Mouse (Mus musculus) right cerebral cortex, postnatal 10 days (tissue): Measurements from ENCODE around the gene Rad54l.
A peak's percentile ranks its signal among the peaks of the same experiment; 100 is the strongest.

Experiments used
- DNase-seq, 2 experiments: peaks; one replicate each; pipeline ENCODE4 v3.0.0; 2021; ENCODE audit warnings: low spot score in 2 of 2

The Rad54l gene

DNA sequence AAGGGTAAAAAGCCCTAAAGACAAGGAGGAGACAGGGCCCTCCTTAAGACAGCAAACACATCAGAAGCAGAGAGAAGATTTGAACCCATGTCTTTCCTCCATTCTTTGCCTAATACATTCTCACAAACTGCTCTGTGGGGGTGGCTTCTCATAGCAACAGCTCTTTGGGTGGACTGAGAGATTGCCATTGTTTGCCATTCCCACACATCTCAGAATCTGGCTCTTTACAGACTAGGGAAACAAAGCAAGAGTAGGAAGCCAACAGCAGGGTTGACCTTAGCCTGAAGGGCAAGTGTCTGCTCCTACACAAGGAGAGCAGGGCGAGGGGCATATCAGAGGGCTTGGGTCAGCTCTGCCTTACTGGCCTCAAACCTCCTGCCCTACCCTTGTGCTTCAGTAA lies 18.2 kb upstream of the Rad54l start:
- DNase-seq, result no peak

DNA sequence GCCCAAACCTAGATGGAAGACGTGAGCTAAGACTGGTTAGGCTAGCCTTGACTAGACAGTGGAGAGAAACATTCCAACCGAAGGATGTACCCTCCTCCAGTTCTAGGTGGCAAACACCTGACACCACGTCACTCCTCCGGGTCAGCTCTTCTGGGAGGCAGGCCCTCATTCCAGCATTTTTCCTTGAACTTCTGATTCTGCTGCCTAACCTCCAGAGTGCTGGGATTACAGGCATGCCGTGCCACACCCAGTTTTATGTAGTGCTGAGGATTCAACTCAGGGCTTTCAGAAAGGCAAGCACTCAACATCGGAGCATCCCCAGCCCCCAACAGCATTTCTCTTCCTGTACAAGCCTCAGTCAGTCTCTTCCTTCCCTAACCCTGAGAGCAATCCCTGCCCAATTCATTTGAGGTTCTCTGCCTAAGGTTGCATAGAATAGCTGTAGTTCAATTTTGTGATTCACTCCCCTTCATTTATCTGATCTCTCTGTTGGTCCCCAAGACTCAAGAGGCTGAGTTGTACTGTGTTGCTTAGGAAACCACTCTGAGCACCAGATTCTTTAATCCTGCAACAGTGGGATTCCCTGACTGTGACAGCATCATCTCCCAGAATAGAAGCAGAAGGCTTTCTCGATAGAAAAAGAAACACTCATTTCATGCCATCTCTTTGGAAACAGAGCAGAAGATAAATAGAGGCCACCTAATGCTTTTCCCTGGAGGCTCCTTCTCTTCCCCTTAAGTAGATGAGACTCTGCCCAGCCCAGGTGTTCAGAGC lies 17.5 kb upstream of the Rad54l start:
- DNase-seq, result peak in 1 of 2 experiments; percentile 59

DNA sequence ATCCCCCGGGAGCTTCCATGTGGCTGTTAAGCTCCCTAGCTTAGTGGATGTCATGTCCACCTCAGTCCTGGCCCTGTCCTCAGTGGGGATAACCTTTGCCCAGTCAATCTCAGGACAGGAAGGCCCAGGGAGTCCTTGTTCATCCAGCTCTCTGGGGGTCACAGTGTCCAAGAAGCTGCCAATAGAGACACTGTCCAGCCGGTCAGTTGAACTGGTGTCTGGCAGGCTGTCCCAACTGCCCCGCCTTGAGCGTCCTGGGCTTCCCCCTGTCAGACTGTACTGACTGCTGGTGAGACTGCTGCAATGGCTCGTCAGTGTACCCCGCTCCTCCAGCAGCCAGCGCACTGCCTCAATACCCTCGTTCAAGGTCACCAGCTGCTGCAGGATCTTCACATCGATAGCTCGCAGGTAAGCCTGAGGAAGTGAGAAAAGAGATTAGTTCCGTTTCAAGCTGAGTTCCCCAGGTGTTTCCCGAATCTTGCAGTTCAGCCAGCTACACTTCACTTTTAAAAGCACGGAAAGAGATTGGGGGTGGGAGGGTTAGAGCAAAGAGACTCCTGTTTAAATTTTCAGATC lies 14.0 kb upstream of the Rad54l start:
- no peak for DNase-seq

DNA sequence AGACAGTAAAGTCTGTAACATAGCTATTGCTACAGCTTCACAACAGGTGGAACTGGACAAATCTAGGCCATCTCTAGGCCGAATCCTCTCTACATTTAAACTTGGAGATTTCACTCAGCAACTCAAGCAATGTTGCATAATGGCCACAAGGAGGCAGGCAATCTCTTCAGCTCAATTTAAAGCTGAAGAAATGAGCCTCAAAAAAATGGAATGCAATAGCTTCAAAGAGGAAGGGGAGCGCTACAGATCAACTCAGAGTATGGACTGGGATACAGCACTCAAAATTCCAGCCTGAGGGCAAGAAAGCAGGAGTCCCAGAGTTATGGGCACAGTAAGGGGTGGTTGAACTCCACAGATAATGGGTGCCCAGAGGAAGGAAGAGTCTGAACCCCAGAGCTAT lies 11.5 kb upstream of the Rad54l start:
- DNase-seq, result no peak

DNA sequence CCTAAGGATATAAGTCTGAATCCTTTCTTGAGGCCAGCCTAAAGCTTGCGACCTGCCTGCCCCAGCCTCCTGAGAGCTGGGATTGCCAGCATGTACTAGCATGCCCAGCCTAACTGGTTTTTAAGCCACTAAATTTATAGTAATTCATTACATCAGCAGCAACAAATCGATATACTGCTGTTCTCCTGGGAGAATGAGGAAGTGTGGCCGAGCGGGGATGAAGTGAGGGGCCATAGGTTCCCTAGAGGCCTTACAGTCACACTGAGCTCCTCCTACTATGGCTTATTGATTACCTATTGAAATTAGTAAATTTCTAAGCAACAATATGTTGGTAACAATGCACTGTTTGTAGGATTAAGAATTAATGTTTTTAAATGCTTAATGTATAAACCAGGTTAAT lies 9.6 kb upstream of the Rad54l start:
- no peak for DNase-seq

DNA sequence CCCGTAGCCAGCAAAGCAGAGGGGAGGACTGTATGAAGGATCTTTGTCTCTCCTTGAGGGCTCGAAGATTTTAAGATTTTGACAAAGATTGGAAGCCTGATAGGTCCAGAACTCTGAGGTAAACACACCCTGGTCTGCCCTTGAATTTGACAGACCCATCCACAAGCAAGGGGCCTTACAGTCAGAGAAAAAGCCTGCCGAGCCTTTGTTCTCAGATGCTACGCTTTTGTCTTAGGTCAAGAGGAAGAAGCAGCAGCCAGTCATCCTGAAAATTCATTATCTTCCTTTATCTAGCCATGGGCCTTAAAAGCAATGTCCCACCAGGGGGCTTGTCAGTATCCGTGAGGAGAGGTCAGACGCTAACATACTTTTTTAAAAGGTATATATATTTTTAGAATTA lies 4.5 kb upstream of the Rad54l start:
- no peak for DNase-seq

DNA sequence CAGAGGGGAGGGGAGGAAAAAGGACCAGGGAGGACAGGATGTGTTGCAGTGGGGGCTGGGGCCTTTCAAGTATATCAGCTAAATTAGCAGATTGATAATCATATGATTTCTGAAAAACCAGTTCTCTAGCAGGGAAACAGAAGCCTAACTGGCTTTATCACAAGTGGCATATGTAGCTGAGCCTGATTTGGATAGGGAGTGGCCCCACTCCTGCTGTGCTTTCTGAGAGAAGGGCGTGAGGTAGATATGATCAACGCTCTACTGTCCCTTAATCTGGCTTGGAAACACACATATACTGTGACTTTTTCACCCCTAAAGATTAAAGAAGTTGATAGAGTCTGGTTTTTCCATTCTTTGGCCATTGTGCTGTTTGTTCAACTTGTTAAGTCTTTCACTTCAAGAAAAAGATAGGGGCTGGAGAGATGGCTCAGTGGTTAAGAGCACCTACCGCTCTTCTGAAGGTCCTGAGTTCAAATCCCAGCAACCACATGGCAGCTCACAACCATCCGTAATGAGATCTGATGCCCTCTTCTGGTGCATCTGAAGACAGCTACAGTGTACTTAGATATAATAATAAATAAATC lies 2.4 kb upstream of the Rad54l start:
- no peak for DNase-seq

DNA sequence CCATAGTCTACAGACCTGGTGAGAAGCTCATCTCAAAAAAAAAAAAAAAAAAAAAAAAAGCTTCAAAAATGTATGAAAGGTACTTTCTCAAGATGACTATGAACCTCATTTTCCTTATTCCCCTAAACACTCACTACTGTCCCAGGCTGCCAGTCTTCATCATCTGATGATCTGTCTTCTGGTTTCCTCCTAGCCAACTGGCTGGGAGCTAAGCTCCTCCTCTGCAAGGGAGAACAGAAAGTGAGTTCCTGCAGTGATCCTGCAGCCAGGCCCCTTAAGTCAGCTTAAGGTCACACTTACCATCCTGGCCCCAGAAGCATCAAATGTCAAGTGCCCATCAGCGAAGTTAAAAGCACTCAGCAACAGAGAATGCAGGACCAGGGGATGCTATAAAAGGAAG lies 728 bp downstream of the Rad54l start:
- DNase-seq, result no peak

DNA sequence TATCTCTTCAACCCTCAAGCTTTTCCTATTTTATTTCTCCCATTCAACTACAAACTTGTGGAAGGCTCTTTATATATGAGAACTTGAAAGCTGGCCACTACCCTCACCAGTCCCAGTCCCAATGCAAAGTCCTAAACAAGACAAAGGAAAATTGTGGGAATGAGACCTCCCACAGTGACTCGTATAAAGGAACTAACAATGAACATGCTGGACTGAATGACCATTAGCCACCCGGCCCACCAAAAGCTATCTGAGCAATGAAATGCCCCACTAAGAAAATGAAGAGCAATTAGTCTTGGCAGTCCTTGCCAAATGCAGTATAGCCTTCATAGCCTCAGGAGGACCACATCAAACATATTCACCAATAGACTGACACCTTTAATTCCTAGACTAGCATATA lies 12.0 kb downstream of the Rad54l start:
- DNase-seq, result no peak

DNA sequence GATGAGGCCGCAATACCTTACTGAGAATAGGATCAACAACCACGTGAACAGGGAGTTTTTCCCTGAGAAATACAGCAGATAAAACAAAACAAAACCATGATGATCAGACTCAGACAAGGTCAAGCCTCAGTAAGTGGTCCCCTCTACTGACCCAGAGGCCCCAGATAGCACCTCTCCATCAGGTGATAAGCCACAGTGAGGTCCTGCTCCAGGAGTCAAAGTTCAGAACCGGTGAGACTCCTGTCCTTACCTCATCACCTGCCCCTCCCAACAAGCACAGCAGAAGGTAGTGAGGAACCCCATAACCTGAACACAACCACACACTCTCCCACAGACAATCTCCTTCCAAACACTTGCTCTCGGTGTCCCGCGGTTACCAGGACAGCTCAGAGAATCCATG lies 12.8 kb downstream of the Rad54l start:
- DNase-seq, result no peak

DNA sequence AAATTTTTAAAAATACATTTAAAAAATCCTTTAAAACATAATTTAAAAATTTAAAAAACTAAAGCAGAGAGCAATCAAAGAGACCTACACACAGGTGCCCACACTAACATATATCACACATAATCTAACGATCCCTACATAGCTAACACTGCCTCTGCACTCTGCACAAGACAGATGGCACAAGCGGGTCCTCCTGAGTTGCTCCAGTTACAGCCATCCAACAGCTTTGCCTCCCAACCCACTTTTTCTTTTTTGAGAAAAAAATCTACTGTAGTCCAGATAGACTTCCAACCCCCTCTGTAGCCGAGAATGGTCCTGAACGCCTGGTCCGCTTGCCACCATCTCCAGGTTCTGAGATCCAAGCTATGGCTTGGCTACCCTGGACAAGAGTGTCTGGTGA lies 18.2 kb downstream of the Rad54l start:
- DNase-seq, result no peak

DNA sequence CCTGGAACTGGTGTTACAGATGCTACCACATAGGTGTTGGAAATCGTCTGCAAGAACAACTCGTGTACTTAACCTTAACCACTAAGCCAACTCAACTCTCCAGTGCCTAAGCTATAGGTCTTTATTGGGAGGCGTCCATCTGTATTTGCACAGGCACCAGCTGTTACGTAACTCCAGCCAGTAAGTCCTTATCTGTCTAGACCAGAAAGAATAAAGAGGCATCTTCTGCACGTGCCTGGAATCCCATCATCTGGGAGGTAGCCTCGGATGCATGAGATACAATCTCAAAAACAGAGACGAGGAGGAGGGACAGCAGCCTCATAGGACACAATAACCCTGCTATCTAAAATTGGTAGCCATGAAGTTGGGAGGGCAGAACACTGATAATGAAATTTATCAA lies 22.5 kb downstream of the Rad54l start:
- DNase-seq, result no peak

DNA sequence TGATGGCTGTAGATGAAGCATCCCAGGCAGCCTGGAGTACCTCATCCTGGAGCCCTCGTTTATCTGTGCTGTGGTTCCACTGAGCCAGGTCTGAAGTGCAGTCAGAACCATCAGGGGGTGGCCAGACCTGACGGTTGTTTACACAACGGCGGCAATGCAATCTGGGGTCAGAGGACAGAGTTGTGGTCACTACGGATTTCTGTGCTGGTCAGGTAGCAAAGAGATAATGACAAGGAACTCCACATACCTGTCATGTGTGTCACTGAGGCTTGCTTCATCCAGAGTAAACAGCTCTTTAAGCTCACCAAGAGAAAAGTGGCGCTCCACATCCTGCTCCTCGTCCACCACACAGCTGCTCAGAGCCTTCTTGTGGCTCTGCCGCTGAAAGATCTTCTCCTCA lies 26.3 kb downstream of the Rad54l start:
- DNase-seq, result no peak

DNA sequence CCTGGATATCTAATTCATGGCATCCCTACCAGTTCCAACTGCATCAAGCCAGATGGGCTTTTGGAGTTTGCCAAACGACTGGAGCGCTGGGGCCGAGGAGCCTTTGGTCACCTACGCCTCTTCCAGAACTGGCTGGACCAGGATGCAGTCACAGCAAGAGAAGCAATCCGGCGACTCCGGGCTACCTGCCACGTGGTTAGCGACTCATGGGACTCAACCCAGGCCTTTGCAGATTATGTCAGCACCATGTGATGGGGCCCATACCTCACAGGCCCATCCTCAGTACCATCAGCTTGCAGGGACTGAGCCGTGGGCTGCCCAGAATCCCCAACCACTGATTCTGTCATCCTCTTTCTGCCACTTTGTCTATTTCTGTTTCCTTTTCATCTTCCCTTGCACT lies 27.2 kb downstream of the Rad54l start:
- DNase-seq, result no peak

DNA sequence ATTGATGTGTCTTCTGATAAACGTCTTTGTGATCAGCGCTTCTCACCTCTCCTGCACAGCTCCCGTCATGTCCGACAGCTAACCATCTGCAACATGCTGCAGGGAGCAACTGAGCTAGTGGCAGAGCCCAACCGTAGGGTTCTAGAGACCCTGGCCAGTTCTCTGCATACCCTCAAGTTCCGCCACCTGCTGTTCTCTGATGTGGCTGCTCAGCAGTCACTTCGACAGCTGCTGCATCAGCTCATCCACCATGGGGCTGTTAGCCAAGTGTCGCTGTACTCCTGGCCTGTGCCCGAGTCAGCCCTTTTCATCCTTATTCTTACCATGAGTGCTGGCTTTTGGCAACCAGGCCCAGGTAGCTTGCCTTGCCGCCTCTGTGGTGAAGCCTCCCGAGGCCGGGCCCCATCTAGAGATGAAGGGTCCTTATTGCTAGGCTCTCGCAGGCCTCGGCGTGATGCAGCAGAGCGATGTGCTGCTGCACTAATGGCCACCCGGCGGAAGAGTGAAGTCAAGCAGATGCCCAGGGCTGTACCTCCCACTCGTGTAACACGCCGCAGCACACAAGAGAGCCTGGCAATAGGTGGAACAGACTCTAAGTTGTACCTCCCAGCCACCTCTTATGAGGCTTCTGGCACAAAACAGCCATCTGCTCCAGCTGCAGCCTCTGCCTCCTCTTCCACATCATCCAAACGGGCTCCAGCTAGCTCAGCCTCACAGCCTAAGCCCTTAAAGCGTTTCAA lies 34.8 kb downstream of the Rad54l start:
- no peak for DNase-seq

DNA sequence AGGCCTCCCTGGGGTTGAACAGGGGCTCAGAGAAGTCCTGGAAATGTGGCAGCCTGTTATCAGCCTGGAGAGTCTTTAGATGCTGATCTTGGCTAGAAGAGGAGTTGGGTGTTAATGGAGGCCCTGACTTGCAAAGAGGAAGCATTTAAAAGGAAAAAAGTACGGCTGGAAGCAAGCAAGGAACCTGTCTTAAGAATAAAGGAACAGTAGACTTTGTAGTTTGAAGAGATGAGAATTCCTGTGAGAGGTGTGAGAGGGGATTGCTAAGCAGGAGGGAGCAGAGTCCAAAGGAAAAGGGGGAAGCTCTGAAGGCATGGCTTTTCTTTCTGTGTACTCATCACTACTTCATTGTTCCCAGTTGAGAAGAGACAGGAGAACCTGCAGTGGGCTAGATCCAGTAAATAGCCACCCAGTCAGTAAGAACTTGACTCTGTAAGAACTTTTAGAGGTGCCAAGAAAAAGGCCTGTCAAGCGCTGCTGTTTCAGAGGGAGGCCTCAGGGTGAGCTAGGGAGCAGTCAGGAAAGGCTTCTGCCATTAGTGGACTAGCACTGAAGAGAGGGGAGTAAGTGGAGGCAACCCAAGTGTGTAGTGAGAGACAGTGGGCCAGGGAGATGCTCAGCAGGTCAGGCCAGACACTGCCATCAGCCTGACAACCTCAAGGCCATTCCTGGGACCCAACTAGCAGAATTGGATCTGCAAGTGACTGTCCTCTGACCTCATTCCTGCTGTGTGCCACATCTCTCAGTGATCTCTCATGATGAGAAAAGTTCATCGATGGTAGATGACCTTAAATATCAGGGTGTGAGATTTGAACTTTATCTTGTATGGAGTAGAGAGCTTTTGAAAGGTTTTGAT lies 46.0 kb downstream of the Rad54l start:
- DNase-seq, result no peak

DNA sequence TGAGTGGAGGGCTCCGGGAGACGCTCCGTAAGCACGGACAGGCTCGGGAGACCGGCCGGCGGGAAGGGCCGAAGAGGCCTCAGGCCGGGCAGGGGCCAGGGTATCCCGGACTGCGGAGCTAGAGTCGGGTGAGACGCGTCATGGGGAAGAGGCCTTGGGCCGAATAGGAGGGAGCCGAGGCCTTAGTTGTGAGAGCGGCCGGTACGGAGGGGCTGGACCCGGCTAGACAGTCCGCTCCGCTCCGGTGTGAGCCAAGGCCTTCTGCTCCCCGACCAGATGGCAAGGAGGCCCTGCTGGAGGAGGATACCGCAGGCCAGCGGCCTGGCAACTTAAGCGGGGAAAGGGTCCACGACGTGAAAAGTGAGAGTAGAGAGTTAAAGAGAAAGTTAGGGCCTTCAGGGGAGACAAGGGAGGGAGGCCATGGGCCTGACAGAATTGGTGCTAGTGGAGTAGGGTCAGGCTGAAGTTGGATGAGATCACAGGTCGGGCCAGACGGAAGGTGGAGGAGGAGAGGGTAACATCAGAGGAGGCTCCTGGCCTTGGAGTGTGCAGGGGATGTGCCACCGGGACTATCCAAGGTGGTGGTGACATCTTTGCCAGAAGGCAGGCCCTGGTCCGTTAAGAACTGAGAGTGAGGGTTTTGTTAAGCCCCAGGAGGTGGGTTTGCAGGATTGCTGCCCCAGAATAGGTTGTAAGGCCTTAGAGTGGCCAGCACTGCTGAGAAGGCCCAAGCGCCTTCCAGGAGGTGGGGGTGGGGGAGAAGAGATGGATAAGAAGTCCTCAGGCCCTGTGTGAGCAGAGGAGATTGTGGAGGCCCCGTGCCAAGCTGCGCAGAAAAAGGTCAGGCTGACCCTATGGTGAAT lies 46.9 kb downstream of the Rad54l start:
- peak in 1 of 2 experiments; percentile 46 for DNase-seq

DNA sequence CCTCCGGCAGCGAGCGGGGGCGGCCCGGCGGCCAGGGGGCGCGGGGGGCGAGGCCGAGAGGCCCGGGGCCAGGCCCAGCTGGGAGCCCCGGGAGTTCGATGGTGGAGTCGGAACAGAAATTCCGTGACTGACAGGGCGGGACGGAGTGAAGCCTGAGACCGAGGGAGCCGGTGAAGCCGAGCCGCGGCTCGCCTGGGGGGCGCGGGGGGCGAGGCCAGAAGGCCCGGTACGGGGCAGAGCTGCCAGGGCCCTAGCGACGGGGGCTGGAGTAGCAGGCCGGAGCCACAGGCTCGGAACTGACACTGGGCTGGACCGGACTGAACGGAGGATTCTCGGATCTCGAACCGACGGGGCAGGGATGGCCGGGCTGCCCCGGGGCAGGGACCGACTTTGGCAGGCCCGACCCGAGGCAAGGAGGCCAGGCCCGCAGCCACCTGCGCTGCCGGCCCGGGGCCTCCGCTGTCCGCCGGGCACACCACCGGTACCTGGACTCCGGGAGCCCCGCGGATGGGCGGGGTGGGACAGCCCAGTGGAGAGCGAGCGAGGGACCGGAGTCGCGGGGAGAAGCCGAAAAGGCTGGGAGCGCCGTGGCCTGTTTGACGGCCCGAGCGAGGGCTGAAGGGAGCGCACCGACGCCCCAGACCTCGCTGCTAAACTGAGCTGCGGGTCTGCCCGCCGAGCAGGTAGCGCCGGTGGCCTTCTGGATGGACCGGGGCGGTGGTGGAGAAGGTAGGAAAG lies 47.7 kb downstream of the Rad54l start:
- DNase-seq, result peak; percentile 71 to 78

DNA sequence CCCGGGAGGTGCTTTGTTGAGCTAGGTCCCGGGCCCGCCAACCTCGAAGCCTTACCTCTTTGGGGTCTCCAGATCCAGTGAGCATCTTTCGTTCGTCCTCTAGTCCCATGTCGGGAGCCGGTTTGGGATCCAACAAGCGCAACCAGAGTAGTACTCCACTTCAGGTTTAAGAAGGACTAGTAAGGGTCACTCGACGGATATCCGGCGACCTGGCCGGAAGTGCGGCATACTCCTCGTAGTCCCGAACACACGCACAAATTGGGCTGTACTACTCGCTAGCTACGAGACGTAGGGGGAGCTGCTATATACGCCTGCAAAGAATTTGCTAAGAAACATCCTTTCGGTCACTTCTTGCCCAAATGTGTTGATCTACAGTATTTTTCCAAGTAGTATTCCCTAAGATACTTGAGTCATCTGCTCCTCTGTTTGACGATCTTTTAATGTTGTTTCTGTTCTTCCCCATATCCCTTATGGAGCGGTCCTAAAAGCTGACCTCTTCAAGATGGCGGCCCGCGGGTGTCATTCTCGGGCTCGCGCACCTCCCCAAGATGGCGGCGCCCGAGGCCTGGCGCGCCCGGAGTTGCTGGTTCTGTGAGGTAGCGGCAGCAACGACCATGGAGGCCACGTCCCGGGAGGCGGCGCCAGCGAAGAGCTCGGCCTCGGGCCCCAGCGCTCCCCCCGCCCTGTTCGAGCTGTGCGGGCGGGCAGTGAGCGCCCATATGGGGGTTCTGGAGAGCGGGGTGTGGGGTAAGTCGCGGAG lies 48.4 kb downstream of the Rad54l start, which contains the start of the genes Uqcrh and Lrrc41:
Gene Uqcrh, minus strand, starts transcription at position 211 of the 760 bp plus-strand sequence.
Gene Lrrc41, plus strand, starts transcription at position 409 of the 760 bp plus-strand sequence.
- DNase-seq, result peak; percentile 97
